Mouse (Mus musculus) embryonic stem cell, embryonic (primary cell): ENCODE measurements at regions not wholly inside any gene's neighbourhood (a gene's known extent, or its start where the extent isn't known, plus 50 kb on each side); places are given as distances from the start of the nearest gene placed in this dataset.

Experiments used
- CTCF ChIA-PET, 4 experiments: fragments of 300-600 bp in 2 of 4; fragments of 350-600 bp in 2 of 4; sonication (Branson Sonifier 250); formaldehyde crosslinking; loops; one replicate each; lab custom pipeline; 2022; ENCODE audit warnings: inconsistent platforms in 2 of 4; lab: Charles Lee
- POLR2A ChIA-PET, 4 experiments: fragments of 300-600 bp in 2 of 4; fragments of 350-600 bp in 2 of 4; sonication (Branson Sonifier 250); formaldehyde crosslinking; loops; one replicate each; lab custom pipeline; 2022; ENCODE audit warnings: antibody characterized with exemption in 4 of 4, inconsistent platforms in 1 of 4; lab: Charles Lee

GRCm38 (mm10) chr17:78145335-78145734 is 54.7 kb upstream of the Crim1 start:
- CTCF ChIA-PET, result no interaction called here
- POLR2A ChIA-PET, result no interaction called here
